Mouse (Mus musculus) adrenal gland, adult 8-10 months (tissue): ENCODE data around the gene Prr19. TPM values are rescaled to one million over a fixed set of nuclear protein-coding genes. Genes with fewer than 3 reads are reported as not detected.
A peak's percentile ranks its signal among the peaks of the same experiment; 100 is the strongest.
"Not testable (repeated sequence)": the region's sequence is repeated elsewhere in the genome, so short reads cannot be mapped to it uniquely, and the experiment has no call there.

ENCODE experiments used
- DNase-seq: peaks from one replicate; pipeline ENCODE4 v3.0.0; 2022
- total RNA-seq, 4 experiments: library from RNA; stranded (reverse); gene quantifications; 2 replicates each; pipeline ENCODE4 v1.2.4; 2022

Prr19 gene
- not detected for total RNA-seq

GRCm38 (mm10) chr7:25301063-25301462, at the start of gene Prr19:
TSS of gene Prr19 (plus strand) at chr7:25301411.
- DNase-seq: no peak

GRCm38 (mm10) chr7:25251822-25252221, 49.4 kb upstream of the Prr19 start:
- DNase-seq: no peak

DNA sequence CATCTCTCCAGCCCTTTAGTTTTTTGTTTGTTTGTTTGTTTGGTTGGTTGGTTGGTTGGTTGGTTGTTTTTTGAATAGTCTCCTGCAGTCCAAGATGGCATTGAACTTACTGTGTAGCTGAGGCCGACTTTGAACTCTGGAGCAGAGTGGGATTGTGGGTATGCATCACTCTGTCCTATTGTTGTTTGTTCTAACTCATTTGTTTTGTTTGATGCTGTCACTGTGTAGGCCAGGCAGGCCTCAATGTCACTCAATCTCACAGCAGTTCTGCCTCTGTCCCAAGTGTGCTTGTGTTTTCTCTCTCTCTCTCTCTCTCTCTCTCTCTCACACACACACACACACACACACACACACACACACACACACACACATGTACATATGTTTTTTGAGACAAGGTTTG, 39.3 kb upstream of the Prr19 start:
- no peak for DNase-seq

DNA sequence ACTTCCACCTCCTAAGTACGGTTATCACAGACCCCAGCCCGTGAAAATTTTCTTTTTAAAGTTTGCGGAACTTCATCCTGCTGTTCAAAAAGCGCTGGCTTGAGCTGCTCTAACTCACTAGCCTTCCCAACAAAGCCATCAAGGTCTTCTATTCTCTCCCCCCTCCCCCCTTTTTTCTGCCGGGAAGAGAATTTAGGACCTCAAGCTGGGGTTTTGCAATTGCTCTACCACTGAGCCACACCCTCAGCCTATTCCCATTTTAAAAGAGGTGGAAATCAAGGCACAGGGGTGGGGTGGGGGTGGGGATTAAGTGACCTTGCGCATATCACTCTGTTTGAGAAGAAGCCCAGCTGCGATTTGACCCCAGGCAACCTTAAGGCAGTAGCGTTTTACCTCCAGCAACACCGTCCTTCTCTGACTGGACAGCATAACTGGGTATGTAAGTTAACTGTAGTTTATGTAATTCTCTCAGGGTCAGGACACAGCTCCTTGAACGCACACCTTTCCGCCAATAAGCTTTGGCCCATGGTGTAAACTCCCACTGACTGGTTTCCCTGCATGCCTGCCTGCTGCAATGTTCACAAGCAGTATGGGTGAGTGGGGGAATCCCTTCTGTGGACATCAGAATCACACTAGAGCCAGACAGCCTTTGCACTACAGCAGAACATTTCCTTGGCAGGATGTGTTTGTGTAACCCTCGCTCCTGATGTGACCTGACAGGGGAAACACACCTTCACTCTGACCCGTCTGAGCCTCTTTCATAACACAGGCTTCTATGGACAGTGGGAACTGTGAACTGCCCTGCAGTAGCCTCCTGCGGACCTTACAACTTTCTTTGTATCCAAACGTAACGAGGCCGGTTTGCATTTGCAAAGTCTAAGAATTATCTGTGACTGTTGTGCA, 37.0 kb upstream of the Prr19 start:
- no peak for DNase-seq

GRCm38 (mm10) chr7:25265743-25266142, 35.5 kb upstream of the Prr19 start:
- not testable (repeated sequence) for DNase-seq

DNA sequence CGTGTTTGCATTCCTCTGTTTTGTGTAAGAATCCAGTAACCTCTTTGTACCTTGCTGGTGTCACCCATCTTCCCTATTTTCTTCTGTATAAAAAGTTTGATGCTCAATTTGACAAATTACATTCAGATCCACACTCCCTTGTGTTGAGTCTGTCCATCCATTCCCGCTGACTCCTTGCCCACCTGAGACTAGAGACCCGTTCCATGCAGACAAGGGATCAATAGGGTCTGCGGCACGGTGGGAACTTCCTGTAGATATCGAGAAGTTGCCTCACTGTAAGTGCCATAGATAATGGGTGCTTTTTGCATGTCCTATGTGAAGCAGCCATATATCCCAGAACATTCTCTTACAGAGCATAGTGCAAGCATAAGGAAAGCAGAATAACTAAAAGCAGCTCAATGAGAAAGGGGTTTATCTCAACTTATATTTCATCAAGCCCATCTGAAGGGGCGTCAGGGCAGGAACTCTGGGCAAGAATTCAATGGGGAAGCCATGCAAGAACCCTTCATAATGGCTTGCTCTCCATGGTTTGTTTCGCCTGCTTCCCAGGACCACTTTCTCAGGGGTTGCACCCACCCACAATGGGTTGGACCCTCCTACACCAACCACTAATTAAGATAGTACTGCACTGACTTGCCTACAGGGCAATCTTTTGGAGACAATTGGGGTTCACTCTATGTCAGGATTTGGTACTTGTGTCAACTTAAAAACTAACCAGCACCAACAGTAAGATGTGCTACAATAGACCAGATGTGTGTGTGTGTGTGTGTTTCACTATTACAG, 34.8 kb upstream of the Prr19 start:
- DNase-seq: no peak

- DNase-seq: peak; percentile 99
Observed at GRCm38 (mm10) chr7:25267301-25267750, 33.9 kb upstream of the Prr19 start, which contains the start of gene Cic. TSS of gene Cic (plus strand) at chr7:25267704.

DNA sequence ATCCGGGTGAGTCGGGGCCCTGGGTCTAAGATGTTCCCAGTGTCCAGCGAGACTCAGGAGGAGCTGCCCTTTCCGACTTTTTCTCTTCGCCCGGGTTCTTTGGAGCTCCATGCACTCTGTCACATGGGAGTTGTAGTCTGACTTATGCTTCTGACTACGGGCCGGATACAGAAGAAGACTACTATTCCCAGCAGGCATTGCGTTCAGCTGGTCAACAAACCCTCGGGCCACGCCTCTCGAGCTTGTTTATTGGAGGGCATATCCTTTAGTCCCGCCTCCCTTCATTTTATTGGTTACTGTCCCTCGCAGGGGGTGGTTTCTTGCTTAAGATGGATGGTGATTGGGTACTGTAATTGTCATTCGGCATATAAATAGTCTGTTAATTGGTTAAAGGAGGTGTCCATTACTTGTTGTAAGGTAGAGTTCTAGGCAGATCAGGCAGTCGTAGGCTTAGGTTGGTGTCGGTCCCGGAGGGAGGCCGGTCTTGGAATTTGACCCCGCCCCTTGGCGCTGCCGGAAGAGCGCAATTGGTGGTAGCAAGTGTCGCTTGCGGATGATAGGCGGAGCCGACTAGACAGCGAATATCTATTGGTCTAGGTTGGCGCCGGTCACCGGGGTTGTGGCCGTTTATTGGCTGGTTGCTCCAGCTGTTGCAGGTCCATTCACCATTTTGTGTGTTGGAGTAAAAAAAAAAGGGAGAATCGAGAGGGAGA, 33.3 kb upstream of the Prr19 start:
- DNase-seq: peak; percentile 100

DNA sequence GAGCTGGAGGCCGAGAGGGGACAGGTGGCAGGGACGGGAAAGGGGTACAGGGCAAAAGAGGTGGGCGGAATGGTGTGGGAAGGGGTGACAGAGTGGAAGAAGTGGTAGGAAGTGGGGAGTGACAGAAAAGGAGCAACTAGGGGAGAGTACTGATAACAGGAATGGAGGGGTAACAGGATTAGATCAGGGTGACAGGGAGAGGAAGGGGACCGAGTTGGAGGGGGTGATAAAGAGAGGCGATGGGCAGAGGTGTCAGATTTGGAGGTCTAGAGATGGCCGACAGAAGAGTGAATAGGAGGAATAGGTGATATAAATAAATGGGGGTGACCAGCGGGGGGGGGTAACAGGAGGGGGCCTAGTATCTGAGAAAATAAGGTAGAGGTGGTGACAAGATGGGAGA, 32.6 kb upstream of the Prr19 start:
- no peak for DNase-seq

GRCm38 (mm10) chr7:25269029-25269428, 32.2 kb upstream of the Prr19 start:
- DNase-seq: no peak

GRCm38 (mm10) chr7:25269545-25270271, 31.5 kb upstream of the Prr19 start:
- no peak for DNase-seq

DNA sequence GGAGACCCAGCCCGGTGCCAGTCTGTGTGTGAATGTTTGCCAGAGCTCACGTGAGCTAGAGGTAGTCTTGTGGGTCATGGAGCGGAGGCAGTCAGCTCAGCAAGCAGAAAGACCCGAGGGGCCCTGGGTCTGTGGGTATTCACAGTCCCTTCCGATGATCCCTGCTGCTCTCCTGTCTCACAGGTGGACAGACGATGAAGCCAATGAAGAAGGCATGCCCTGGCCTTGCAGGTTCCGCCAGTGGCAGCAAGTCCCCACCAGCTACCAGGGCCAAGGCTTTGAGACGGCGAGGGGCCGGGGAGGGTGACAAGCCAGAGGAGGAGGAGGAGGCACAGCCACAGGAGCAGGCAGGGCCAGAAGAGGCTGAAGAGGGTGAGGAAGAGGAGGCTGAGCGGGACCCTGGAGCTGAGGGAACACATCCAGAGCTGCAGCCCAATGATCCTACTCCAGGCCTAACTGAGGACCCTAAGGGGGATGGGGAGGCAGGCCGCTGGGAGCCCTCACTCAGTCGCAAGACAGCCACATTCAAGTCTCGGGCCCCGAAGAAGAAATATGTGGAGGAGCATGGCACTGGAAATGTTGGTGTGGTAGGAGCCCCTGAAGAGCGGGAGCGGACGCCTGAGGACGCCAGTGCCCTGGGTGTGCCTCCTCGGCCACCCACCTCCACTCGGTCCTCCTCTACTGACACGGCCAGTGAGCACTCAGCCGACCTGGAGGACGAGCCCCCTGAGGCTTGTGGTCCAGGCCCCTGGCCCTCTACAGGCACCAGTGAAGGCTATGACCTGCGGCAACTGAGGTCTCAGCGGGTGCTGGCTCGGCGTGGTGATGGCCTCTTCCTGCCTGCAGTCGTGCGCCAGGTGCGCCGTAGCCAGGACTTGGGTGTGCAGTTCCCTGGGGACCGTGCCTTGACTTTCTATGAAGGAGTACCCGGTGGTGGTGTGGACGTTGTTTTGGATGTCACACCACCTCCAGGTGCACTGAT, 30.3 kb upstream of the Prr19 start:
- no peak for DNase-seq

DNA sequence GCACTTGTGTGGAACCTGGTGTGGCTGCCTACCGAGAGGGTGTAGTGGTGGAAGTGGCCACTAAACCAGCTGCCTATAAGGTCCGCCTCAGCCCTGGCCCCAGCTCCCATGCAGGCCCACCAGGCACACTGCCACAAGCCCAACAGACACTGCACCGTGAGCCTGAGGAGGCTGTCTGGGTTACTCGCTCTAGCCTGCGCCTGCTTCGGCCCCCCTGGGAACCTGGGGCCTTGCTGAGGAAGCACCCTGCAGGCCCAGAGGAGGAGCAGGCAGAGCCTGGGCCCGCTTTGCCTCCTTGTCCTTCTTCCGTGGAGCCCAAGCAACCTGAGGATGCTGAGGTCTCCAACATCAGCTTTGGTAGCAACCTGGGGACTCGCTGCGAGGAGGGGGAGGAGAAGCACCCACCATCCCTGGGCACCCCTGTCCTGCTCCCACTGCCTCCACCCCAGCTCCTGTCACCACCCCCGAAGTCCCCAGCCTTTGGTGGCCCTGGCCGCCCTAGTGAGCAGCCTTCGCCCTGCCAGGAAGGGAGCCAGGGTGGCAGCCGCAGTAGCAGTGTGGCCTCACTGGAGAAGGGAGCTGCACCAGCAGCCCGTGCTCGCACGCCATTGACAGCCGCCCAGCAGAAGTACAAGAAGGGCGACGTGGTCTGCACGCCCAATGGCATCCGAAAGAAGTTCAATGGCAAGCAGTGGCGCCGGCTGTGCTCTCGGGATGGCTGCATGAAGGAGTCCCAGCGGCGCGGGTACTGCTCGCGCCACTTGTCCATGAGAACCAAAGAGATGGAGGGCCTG, 29.4 kb upstream of the Prr19 start:
- DNase-seq: no peak

DNA sequence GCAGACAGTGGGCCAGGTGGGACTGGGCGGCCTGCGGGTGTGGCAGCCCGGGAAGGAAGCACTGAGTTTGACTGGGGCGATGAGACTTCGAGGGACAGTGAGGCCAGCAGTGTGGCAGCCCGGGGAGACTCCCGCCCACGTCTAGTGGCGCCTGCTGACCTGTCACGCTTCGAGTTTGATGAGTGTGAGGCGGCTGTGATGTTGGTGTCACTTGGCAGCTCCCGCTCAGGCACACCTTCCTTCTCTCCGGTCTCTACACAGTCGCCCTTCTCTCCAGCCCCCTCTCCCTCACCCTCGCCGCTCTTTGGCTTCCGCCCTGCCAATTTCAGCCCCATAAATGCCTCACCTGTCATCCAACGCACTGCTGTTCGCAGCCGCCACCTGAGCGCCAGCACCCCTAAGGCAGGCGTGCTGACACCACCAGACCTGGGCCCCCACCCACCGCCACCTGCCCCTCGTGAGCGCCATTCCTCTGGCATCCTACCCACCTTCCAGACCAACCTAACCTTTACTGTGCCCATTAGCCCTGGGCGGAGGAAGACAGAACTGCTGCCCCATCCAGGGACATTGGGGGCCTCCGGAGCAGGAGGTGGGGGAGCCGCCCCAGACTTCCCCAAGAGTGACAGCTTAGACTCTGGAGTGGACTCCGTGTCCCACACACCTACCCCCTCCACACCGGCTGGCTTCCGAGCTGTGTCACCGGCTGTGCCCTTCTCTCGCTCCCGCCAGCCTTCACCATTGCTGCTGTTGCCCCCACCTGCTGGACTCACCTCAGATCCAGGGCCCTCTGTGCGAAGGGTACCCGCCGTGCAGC, 28.6 kb upstream of the Prr19 start:
- no peak for DNase-seq

DNA sequence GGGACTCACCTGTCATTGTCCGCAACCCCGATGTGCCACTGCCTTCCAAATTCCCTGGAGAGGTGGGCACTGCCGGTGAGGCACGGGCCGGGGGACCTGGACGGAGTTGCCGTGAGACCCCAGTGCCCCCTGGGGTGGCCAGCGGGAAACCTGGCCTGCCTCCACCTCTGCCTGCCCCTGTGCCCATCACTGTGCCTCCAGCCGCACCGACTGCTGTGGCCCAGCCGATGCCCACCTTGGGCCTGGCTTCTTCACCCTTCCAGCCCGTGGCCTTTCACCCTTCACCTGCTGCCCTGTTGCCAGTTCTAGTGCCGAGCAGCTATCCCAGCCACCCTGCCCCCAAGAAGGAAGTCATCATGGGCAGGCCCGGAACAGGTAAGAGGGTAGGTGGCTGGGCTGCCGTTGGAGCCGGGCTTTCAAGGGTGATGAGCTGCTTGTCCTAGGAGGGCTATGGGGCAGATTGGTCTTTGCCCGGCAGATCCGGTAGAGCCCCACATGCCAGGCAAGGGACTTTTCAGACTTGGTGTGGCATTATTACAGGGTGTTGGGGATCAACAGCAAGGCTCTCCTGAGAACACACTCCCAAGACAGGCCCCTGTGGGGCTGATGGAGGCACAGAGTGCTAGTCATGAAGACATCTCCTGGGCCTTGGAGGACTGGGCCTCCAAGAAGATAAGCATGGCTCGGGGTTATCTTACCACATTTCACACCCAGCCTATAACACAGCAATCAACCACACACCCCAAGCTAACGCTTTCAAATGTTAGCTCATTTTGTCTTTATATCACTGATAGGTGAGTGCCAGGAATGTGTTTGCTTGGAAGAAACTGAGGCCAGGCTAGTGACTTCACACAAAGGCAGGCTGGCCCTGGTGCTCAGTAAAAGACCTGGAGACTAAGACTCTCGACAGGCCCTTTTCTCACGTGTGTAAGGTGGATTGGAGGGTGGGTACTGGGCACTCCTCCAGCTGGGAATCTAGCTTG, 27.7 kb upstream of the Prr19 start:
- no peak for DNase-seq

DNA sequence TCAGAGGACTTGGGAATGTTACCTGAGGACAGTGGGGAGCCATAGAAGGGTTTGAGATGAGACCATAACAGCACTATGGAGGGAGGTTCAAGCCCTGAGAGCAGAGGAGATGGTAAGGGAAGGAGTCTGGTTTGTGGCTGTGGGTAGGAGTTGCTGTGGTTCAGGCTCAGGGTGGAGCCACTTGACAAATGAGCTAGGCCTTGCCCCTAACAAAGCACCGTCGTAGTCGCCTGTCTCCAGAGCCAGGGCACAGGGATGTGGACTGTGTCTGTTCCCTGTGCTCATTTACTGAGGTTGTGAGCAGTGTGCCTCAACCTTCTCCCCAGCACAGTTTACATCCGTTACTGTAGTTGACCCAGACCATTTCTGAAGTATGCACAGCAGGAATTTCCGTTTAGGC, 26.6 kb upstream of the Prr19 start:
- DNase-seq: no peak

DNA sequence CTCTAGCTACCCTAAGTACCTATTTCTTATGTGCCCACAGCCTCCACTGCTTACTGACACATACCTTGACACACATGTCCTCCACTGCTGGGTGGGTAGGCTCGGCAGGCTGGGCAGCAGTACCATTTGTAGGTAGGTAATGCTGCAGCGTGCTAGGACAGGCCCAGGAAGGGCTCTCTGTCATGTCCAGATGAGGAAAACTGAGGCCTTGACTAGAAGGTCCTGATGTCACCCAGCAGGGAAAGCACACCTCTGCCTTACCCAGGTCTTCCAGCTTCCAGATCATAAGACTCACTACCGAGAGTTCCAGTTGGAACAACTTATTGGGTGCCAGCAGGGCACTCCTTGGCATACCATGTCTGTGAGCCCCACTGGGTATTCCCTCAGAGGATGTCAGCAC, 26.2 kb upstream of the Prr19 start:
- no peak for DNase-seq
